Mouse (Mus musculus) layer of hippocampus, postnatal 25 days (tissue): ENCODE results near the gene Csde1. TPM values are rescaled to one million over a fixed set of nuclear protein-coding genes. Genes with fewer than 3 reads are reported as not detected.

Experiments used
- DNase-seq, 2 experiments: peaks; one replicate each; pipeline ENCODE4 v3.0.0; 2022; ENCODE audit warnings: mixed read lengths in 2 of 2, low spot score in 1 of 2; ENCODE audit errors: extremely low spot score in 1 of 2
- total RNA-seq, 2 experiments: library from RNA; stranded (reverse); gene quantifications; 2 replicates each; pipeline ENCODE4 v1.2.3; 2021

The Csde1 gene
- total RNA-seq, result 100 to 1,000 TPM; 247 to 252 TPM

GRCm38 (mm10) chr3:103020249-103020942 is at the start of gene Csde1:
Gene Csde1 (plus strand): TSS chr3:103020426.
- peak; percentile 86 to 88 for DNase-seq

DNA sequence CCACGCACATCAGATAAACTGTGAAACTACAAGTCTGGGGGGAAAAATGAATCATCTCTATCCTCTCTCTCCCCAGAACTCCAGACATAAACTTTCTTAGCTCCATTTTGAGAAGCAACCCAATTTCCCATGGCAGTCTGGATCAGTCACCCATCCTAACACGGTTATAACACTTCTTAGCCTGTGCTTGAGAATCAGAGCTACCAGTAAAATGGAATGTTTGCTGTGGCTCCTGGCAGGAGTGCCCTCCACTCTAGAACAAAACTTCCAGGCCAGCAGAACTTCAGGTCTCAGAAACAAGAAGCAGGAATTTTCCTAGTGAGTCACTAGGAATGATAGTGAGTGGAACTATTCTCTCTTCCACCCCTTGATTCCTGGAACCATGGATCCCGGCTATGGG is 49.7 kb upstream of the Csde1 start:
- DNase-seq, result no peak

DNA sequence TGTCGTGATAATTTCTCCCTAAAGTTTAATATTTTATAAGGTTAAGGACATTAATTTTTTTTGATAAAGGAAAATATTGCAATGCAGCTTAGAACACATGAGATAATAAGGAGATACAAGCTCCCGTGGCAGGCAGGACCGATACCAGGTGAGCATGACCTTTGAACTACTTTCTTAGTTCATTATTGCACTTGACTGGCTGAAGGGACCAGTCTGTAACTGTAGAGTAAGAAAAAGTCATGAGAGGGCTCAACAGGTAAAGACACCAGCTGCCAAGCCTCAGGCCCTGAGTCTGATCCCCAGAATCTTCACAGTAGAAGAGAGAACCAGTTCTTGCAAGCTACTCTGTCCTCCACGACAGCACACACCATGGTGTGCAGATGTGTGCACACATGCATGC is 43.3 kb upstream of the Csde1 start:
- no peak for DNase-seq

GRCm38 (mm10) chr3:102979550-102980348 is 40.5 kb upstream of the Csde1 start:
- DNase-seq, result no peak

- no peak for DNase-seq
Measured at GRCm38 (mm10) chr3:102980349-102980736, 39.9 kb upstream of the Csde1 start.

GRCm38 (mm10) chr3:102991041-102991440 is 29.2 kb upstream of the Csde1 start:
- no peak for DNase-seq

DNA sequence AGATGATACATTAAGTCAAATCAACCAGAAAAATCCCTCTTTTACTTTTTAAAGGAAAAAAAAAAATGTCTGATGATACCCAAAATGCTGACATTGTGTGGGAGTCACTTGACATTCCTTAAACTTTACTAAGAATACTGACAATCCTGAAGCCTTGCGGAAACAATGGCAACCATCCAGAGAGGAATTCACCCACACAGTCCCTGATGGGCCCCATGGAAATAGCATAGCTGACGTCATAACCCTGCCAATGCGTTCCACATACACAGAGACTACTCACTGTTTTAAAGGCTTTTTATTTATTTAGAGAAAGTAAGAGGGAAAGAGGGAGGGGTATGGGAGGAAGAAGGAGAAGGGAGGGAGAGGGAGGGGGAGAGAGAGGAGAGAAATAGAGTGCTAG is 27.3 kb upstream of the Csde1 start:
- DNase-seq, result no peak

- DNase-seq, result no peak
Measured at GRCm38 (mm10) chr3:102995233-102995604, 25.0 kb upstream of the Csde1 start.

DNA sequence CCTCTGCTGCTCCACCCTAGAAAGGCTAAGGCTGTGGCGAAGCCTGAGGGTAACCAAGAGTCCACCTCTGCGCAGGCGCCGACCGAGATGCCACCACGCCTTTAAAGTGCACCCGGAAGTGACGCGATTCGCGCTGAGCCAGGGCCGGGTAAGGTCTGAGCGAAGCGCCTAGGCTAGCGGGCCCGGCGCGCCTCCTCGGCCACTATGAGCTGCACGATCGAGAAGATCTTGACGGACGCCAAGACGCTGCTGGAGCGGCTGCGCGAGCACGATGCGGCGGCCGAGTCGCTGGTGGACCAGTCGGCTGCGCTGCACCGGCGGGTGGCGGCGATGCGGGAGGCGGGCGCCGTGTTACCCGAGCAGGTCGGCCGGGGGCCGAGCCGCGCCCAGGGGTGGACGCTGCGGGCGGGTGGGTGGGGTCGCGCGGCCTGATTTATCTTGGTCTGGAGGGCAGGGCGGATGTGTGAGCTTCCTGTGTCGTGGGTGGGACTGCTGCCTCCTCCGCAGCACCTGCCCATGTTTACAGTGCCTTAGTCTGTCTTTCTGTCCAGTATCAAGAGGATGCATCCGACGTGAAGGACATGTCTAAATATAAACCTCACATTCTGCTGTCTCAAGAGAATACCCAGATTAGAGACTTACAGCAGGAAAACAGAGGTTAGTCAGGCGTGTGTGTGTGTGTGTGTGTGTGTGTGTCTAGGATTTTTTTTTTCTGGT is 24.5 kb upstream of the Csde1 start, which contains the start of gene Sike1:
TSS of gene Sike1 (plus strand) at position 104 of the 717 bp plus-strand sequence.
- DNase-seq, result peak; percentile 89 to 91

DNA sequence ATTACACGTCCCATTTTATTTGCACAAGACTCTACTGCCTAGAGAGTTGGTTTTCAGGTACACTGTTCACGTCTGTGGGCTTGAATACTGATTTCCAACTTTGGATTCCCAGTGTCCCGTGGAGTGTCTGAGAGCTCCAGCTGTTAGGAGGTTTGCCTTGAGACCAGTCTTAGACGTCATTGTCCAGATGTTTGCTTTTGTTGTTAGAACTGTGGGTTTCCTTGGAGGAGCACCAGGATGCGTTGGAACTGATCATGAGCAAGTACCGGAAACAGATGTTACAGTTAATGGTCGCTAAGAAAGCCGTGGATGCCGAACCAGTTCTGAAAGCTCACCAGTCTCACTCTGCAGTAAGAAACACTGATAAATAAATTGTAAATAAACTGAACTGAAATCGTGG is 23.2 kb upstream of the Csde1 start:
- no peak for DNase-seq

DNA sequence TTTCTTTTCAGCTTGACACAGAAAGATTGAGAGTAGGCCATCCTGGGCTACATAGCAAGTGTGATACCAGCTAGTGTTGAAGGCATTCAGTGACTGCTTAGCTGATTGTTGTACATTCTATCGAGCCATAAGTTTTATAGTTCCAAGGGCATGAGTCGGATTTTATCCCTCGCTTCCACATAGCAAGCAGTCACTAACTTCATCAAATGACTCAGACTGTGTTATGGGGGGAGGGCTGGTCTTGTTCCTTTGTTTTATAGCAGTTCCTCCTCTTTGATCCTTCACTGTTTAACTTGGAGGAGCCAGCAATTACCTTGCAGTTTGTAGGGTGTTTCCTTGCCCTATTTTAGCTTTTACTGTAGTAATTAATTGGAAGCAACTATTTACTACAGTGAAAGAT is 22.6 kb upstream of the Csde1 start:
- no peak for DNase-seq

- DNase-seq, result no peak
Measured at GRCm38 (mm10) chr3:103001595-103001994, 18.6 kb upstream of the Csde1 start.

DNA sequence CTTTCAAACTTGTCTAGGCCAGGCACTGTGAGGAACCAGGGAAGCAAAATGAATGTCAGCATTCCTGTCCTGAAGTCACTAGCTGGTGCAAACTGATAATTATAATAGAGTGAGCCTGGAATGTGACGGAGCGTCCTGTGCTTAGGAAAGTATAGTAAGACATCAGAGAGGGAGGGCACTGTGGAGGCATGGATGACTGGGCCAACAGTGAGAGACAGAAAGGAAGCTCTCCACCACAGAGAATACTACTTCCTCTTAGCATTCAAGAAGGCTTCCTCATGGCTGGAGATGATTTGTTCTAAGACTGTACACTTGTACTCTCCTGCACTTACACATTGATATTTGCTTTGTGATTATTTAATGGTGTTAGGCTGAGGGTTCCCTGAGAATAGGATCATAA is 2.9 kb upstream of the Csde1 start:
- DNase-seq, result no peak

DNA sequence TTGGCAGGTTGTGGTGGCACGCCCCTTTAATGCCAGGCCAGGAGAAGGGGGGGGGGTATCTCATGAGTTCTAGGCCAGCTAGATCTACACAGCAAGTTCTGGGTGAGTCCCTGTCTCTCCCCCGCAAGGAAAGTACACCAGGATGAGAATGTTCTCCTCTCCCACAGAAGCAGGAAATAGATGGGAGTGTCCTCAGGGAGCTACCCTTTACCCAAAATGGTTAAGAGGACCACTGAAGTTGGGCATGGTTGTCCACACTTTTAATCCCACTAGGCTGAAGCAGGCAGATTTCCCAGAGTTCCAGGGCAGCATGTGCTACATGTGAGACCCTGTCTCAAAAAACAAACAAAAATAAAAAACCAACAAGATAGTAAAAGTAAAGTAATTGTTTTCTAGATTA is 764 bp upstream of the Csde1 start:
- DNase-seq, result no peak

DNA sequence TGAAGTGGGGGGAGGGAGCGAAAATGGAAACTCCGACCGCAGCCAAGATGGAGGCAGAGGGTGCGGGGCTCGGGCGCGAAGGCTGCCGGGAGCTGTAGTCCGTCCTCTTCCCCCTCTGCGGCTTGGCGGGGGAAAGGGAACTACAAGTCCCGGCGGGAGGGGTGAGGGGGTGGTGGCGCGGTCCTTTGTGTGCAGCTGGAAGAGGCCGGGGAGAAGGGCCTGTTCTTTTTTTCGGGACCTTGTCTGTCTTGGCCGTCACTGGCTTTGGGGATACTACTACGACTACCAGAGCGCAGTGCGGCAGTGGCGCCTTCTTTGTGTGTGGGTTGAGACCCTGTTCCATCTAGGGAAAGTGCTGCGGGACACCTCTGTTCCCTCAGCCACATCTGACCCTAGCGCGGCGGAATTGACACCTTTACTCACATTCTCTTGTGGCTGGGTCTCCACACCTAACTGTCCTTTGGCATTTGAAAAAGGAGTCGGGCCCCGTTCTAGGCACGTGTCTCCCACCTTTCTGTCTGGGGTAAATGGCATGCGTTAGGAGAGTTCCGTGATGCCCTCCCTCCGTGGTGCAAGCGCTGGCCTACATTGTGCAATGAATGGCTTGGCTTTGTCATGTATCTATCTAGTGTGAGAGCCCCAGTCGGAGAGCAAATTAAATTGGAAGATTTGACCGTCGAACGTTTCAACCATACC is 865 bp downstream of the Csde1 start:
- DNase-seq, result peak; percentile 74 to 80

DNA sequence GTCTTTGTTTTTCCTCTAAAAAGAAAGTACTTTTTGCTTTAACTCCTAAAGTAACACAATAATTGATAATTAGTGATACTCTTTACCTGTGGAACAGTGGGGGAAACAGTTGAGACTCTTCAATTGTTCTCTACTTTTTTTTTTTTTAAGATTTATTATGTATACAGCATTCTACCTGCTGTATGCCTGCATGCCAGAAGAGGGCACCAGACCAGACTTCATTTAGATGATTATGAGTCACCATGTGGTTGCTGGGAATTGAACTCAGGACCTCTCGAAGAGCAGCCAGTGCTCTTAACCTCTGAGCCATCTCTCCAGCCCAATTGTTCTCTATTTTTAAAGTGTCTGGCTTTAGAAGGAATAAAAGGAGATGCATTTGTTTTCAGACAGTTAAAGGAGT is 5.9 kb downstream of the Csde1 start:
- DNase-seq, result no peak

GRCm38 (mm10) chr3:103040285-103040684 is 20.1 kb downstream of the Csde1 start:
- no peak for DNase-seq

DNA sequence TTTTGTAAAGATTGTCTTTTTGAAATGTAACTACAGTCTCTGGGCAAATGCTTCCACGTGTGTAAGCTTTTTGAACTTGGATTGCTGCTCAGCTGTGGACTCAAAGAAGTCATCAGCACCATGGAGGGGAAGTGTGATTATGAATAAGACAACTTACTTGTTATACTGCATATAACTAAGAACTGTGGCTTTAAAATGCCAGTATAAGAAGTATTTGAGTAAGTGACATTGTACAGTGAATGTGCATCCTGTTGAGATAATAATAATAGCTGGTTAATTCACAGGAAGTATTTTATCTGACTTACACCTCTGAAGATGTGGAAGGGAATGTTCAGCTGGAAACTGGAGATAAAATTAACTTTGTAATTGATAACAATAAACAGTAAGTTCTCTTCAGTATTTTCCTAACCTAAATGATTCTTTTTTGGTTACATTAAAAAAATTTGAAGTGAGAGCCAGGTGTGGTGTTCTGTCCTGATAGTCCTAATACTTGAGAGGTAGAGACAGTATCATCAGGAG is 20.7 kb downstream of the Csde1 start:
- no peak for DNase-seq

GRCm38 (mm10) chr3:103056016-103056595 is 35.9 kb downstream of the Csde1 start:
- no peak for DNase-seq

GRCm38 (mm10) chr3:103057752-103058151 is 37.5 kb downstream of the Csde1 start:
- no peak for DNase-seq
